Mouse (Mus musculus): ENCODE results near the gene Strbp. TPM values are rescaled to one million over a fixed set of nuclear protein-coding genes. Genes with fewer than 3 reads are reported as not detected.

Gene Strbp
- total and polyA plus RNA-seq, 3 experiments = 38.4 to 61.8 (median 48.5) TPM

DNA sequence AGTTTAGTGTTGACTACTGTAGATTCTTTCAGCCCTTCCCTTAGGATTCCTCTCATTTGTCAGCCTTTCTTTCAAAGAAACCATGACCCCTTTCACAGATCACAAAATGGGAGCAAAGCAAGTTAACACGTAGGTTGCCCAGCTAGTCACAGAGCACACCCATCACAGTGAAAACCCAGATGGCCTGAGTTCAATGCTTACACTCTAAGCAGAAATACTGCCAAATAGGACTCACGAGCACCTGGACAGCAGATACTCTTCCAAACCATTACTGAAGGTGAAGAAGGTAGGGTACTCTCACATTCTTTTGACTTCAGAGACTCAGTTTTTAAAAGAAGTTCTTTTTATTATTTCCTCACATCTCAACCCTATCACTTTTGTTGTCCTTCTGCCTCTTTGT is 147.3 kb downstream of the Strbp start:
- in situ Hi-C loops (cut with MboI; ENCODE audit: low pct_ligation_motif_present, low pct_unique_long_range_greater_than_20kb, low sequenced_read_pairs) (no loop called here), dilution Hi-C loops (cut with MboI; ENCODE audit: extremely low pct_ligation_motif_present, extremely low pct_unique_long_range_greater_than_20kb, low sequenced_read_pairs) (no loop called here)
- no peak overlapping the region for H3K9ac ChIP-seq (ENCODE audit: insufficient read depth, low read depth)
- no peak overlapping the region for H3K4me2 ChIP-seq (ENCODE audit: insufficient read depth, low read depth, poor library complexity, severe bottlenecking)
- H3K27me3 ChIP-seq (replicated peaks) = no peaks in the 10 kb centered on the region
- H3K4me1 ChIP-seq (ENCODE audit: control insufficient read depth in 1 of 2, insufficient read depth in 2 of 2) = no peaks in the 10 kb centered on the region
- no peak for DNase-seq (ENCODE audit: extremely low read depth)
- TF ChIP-seq ETS1 (conservative IDR thresholded peaks at IDR 0.05; ENCODE audit: low read depth, low read length) = no peak
- TF ChIP-seq EP300 (IDR thresholded peaks at IDR 0.05; ENCODE audit: low read length) = no peak
- TF ChIP-seq JUN (IDR thresholded peaks at IDR 0.05; ENCODE audit: insufficient read depth, low read depth, low read length) = no peak
- TF ChIP-seq MAZ (IDR thresholded peaks at IDR 0.05; ENCODE audit: low read depth, low read length) = no peak
- TF ChIP-seq UBTF (IDR thresholded peaks at IDR 0.05; ENCODE audit: low read depth, low read length) = no peak
- TF ChIP-seq ZKSCAN1 (IDR thresholded peaks at IDR 0.05; ENCODE audit: borderline replicate concordance, low read depth, low read length) = no peak
- no peak for TF ChIP-seq TCF12 (IDR thresholded peaks at IDR 0.05; ENCODE audit: low read depth, low read length)
- no peaks in the 10 kb centered on the region for H3K79me2 ChIP-seq (replicated peaks; ENCODE audit: control insufficient read depth, extremely low read depth, insufficient read depth, poor library complexity, severe bottlenecking)
- H3K4me3 ChIP-seq (replicated peaks in 1 of 3; ENCODE audit: low read depth in 2 of 3, low read length in 2 of 3, poor library complexity in 1 of 3) = no peak overlapping the region
- H3K36me3 ChIP-seq (replicated peaks in 1 of 2; ENCODE audit: control insufficient read depth in 1 of 2, insufficient read depth in 1 of 2, low read length in 1 of 2) = peaks cover 45 to 85% of the 10 kb centered on the region in 2 experiments
- no peak overlapping the region for H3K27ac ChIP-seq (ENCODE audit: insufficient read depth, low read depth)
- no peaks in the 10 kb centered on the region for H3K9me3 ChIP-seq (replicated peaks; ENCODE audit: low read length)

DNA sequence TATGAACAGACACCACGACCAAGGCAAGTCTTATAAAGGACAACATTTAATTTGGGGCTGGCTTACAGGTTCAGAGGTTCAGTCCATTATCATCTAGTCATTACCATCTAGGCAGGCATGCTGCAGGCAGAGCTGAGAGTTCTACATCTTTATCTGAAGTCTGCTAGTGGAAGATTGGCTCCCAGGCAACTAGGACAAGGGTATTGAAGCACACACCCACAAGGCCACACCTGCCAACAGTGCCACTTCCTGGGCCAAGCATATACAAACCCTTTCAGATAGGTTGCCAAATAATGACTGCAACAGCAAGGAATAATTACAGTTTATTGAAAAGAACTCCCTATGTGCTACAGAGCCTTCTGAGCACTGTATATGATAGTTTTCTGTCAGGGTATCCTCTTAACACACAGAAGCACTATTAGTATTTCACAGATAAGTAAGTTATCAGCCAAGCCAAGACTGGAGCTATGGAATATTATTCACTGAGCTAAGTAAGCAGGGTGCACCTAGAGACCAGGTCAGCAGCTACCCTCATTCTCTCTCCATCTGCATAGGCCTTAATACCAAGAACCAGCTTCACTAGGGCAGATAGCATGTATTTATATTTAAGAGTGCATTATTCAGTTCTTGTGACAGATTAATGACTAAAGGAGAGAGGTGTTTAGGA is 154.2 kb downstream of the Strbp start:
- no peak for TF ChIP-seq USF2 (conservative IDR thresholded peaks at IDR 0.05; ENCODE audit: low read depth, low read length)
- TF ChIP-seq NRF1 (IDR thresholded peaks at IDR 0.05; ENCODE audit: low read depth, low read length) = no peak
- no peak for TF ChIP-seq UBTF (IDR thresholded peaks at IDR 0.05; ENCODE audit: low read depth, low read length)
- no peak for TF ChIP-seq CTCF (conservative IDR thresholded peaks at IDR 0.05 in 1 of 2, IDR thresholded peaks at IDR 0.05 in 1 of 2; ENCODE audit: low read depth in 2 of 2, low read length in 2 of 2)
- TF ChIP-seq GABPA (IDR thresholded peaks at IDR 0.05; ENCODE audit: insufficient replicate concordance, low read depth, low read length) = no peak
- TF ChIP-seq RCOR1 (conservative IDR thresholded peaks at IDR 0.05; ENCODE audit: low read depth, low read length) = no peak
- no peak for TF ChIP-seq PAX5 (IDR thresholded peaks at IDR 0.05; ENCODE audit: low read length)
- no peak for TF ChIP-seq BHLHE40 (IDR thresholded peaks at IDR 0.05; ENCODE audit: low read depth, low read length)
- no peak for TF ChIP-seq EP300 (IDR thresholded peaks at IDR 0.05; ENCODE audit: low read length)
- TF ChIP-seq POLR2A (IDR thresholded peaks at IDR 0.05; ENCODE audit: low read depth, low read length) = no peak
- no peak for TF ChIP-seq MYC (IDR thresholded peaks at IDR 0.05; ENCODE audit: low read depth, low read length)
- no peak for TF ChIP-seq ZMIZ1 (IDR thresholded peaks at IDR 0.05; ENCODE audit: low read depth, low read length)
- TF ChIP-seq POLR2AphosphoS2 (IDR thresholded peaks at IDR 0.05; ENCODE audit: low read depth, low read length) = no peak
- TF ChIP-seq MAZ (IDR thresholded peaks at IDR 0.05; ENCODE audit: low read depth, low read length) = no peak
- dilution Hi-C loops (cut with MboI; ENCODE audit: extremely low pct_ligation_motif_present, extremely low pct_unique_long_range_greater_than_20kb, low sequenced_read_pairs) = no loop called here
- H3K9me3 ChIP-seq (replicated peaks; ENCODE audit: low read length) = no peaks in the 10 kb centered on the region
- H3K79me2 ChIP-seq (replicated peaks; ENCODE audit: control insufficient read depth, extremely low read depth, insufficient read depth, poor library complexity, severe bottlenecking) = no peaks in the 10 kb centered on the region
- no peaks in the 10 kb centered on the region for H3K27me3 ChIP-seq (replicated peaks)
- H3K4me1 ChIP-seq (ENCODE audit: control insufficient read depth in 1 of 2, insufficient read depth in 2 of 2) = no peaks in the 10 kb centered on the region
- H3K9ac ChIP-seq (ENCODE audit: insufficient read depth, low read depth) = no peak overlapping the region
- peaks cover 43 to 83% of the 10 kb centered on the region in 2 experiments for H3K36me3 ChIP-seq (replicated peaks in 1 of 2; ENCODE audit: control insufficient read depth in 1 of 2, insufficient read depth in 1 of 2, low read length in 1 of 2)
- no peak overlapping the region for H3K27ac ChIP-seq (ENCODE audit: insufficient read depth, low read depth)
- H3K4me3 ChIP-seq (replicated peaks in 1 of 3; ENCODE audit: low read depth in 2 of 3, low read length in 2 of 3, poor library complexity in 1 of 3) = no peak overlapping the region
- no peak overlapping the region for H3K4me2 ChIP-seq (ENCODE audit: insufficient read depth, low read depth, poor library complexity, severe bottlenecking)
- DNase-seq (ENCODE audit: extremely low read depth) = no peak
- in situ Hi-C loops (cut with MboI; ENCODE audit: low pct_ligation_motif_present, low pct_unique_long_range_greater_than_20kb, low sequenced_read_pairs) = no loop called here

Data from CH12.LX (cell line).